Mouse (Mus musculus) small intestine, adult 2 months (tissue): ENCODE measurements around the gene Srgap3.

ENCODE experiments used
- CTCF ChIP-seq: fragments of 200-500 bp; IDR thresholded peaks from 2 replicates; pipeline ENCODE4 v1.5.1; 2012; ENCODE audit warnings: low read depth, mild to moderate bottlenecking, control low read depth, inconsistent platforms, low read length, moderate library complexity, mixed read lengths; ENCODE audit not compliant: insufficient replicate concordance, insufficient read length; ENCODE audit errors: extremely low read depth
- POLR2A ChIP-seq: fragments of 200-500 bp; IDR thresholded peaks from 2 replicates; pipeline ENCODE4 v1.6.1; 2012; ENCODE audit warnings: low read depth, mild to moderate bottlenecking, control low read depth, inconsistent platforms, low read length, moderate library complexity

- no peak for TF ChIP-seq POLR2A
- TF ChIP-seq CTCF: no peak
These were observed 48.6 kb upstream of the Srgap3 start for GRCm38 (mm10) chr6:112995708-112996107.
